Mouse (Mus musculus) spleen, adult 2 months (tissue): ENCODE results near the gene Naip1.

ENCODE experiments used
- CTCF ChIP-seq: fragments of 200-500 bp; IDR thresholded peaks from 2 replicates; pipeline ENCODE4 v1.5.1; 2011; ENCODE audit warnings: mild to moderate bottlenecking, inconsistent platforms; ENCODE audit not compliant: insufficient read depth, insufficient read length, insufficient replicate concordance; ENCODE audit errors: extremely low read depth
- POLR2A ChIP-seq: fragments of 200-500 bp; IDR thresholded peaks from 2 replicates; pipeline ENCODE4 v1.6.1; 2011; ENCODE audit warnings: low read depth, low read length, inconsistent platforms

DNA sequence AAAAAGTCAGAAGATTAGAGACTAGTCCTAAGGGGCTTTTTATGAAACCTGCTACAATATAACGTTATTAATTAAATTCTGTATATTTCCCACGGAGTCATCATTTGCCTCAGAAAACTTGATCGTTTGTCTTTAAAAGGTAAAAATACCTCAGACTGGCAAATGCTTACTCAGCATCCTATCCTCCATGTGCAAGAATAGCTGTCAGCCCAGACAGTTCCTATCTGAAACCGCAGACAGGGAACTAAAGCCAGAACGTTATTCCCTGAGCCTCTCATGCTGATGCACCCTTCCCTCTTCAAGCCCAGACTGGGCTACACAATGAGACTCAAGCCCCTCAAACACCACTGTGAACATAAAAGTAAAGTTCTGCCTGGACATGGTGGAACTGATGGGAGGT, 37.8 kb upstream of the Naip1 start:
- TF ChIP-seq CTCF (no peak), POLR2A (no peak)
